Mouse (Mus musculus) MN1 (cell line): Measurements from ENCODE around the gene Rabggta.
A peak's percentile ranks its signal among the peaks of the same experiment; 100 is the strongest.

ENCODE experiments used
- DNase-seq: peaks from one replicate; pipeline ENCODE4 v3.0.0-alpha.2; 2016; ENCODE audit warnings: low spot score

Rabggta gene

GRCm38 (mm10) chr14:55721700-55722437 lies at the start of gene Rabggta:
Rabggta (minus strand) TSS chr14:55722263.
- peak; percentile 93 for DNase-seq

GRCm38 (mm10) chr14:55769087-55769703 lies 47.1 kb upstream of the Rabggta start:
- DNase-seq, result no peak

GRCm38 (mm10) chr14:55768555-55768954 lies 46.5 kb upstream of the Rabggta start:
- DNase-seq, result no peak

GRCm38 (mm10) chr14:55767519-55768414 lies 45.7 kb upstream of the Rabggta start:
- peak; percentile 82 for DNase-seq

GRCm38 (mm10) chr14:55765696-55766095 lies 43.6 kb upstream of the Rabggta start, which contains the start of gene Ltb4r1:
Ltb4r1 (plus strand) TSS chr14:55765962.
- DNase-seq, result no peak

DNA sequence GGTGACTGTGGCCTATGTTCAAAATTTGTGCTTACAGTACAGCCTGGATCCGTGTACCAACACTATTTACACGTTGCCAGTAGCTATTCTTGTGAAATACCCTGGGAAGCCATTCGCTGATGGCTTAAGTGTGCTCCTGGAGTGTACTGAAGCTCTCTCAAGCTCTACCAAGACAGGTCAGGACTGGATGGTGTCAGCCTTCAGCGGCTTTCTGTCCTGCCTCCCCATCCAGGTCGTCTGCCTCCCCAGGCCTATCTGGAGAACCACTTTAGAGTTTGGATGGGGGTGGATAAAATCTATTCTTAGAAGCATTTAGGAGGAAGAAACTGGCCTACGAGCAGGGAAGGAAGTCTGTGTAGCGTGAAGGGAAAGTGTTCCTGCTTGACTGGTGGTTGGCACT lies 41.1 kb upstream of the Rabggta start:
- DNase-seq, result no peak

- DNase-seq, result no peak
Measured at GRCm38 (mm10) chr14:55762001-55762821, 40.1 kb upstream of the Rabggta start.

DNA sequence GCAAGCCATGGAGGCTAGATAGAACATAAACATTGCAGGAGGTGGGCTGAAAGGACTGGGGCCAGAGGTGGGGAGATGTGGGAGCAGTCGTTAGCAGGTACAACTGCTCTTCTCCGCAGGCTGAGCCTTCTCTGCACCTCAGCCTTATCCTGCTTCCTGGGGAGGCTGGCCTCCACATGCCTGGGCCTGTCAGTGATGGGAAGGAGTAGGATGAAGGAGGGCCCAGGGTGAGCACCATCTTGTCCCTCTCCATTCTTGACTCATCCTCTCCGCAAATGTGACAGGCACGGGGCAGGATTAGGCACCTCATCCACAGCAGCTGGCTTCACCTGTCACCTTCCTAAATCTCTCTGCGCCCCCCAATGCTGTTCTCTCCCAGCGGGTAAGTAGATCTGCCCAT lies 39.1 kb upstream of the Rabggta start, which contains the start of gene Ltb4r2:
TSS of gene Ltb4r2 (plus strand) at position 266 of the 400 bp plus-strand sequence.
- DNase-seq, result no peak

GRCm38 (mm10) chr14:55760156-55760555 lies 38.1 kb upstream of the Rabggta start:
- DNase-seq, result peak; percentile 79

- DNase-seq, result peak; percentile 74
Measured at GRCm38 (mm10) chr14:55758363-55758784, 36.3 kb upstream of the Rabggta start, which contains the start of gene Cideb. Cideb (minus strand) TSS chr14:55758458.

DNA sequence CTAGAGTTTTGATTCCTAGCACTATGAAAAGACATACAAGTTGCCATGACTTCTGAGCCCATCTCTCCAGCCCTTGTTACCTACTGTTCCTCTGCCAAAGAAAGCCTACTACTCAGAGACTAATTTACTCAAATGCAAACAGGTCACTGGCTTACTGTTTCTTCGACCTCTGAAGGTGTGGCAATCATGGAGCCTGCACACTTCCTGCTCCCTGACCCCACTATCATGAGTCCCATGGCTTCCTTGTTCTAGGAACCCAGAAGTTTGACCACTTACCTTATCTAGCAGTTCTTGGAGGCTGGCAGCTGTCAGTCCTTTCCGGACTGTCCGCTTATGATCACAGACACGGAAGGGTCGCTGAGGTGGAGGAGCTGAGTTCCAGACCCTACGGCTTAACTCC lies 35.5 kb upstream of the Rabggta start:
- no peak for DNase-seq

DNA sequence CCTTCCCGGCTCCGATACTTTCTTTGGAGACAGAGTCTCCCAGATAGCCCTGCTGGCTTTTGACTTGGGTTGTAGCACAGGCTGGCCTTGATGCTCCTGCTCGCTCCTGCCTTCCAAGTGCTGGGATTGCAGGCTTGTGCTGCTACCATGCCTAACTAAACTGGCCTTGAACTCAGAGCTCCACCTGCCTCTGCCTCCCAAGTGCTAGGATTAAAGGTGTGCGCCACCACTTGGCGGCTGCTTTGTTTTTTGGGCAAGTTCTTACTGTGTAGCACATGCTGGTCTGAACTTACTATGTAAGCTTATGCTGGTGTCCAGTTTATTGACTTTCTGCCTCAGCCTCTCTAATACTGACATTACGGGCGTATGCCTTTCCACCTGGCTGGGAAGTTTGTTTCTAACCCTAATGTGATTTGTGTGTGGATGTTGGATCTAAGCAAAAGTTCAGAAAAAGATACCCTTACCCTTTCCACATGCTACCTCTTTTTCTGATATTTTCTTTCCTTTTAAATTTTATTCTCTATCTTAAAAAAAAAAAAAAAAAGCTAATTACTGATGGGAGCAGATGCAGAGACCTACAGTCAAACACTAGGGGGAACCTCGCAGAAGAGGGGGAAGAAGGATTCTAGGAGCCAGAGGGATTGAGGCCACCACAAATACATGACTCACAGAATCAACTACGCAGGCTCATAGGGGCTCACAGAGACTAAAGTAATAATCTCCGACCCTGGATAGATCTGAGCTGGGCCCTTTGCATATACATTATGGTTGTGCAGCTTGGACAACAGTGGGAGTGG lies 25.2 kb upstream of the Rabggta start:
- no peak for DNase-seq

- DNase-seq, result no peak
Measured at GRCm38 (mm10) chr14:55745861-55746237, 23.8 kb upstream of the Rabggta start.

DNA sequence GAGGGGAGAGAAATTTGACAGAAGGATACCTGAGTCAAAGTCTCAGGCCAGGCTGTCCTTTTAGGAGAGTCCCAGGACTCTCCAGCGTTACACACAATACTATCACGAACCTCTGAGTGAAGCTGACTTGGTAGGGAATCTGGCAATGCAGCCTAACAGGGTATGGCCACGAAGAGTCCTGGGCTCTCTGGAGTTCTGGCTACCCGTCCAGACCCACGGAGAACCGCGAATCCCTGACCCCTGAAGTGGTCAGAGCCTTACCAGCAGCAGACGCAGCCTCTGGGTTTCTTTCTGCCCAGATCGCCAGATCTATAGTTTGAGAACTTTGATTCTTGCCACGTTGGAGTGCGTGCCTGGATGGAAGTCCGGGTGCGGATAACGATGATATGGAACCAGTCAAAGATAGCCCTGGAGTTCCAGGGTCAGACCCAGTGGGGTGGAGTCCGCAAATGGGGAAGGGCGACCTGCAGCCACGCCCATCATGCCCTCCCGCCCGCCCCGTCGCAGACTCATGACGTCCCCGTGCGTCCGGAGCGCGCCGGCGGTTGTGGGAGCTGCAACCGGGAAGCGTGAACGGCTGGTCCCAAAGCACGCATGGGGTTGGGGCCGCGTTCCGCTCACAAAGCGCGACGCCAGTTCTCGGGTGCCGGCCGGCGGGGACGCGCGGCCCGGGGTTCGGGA lies 23.3 kb upstream of the Rabggta start, which contains the start of the genes Dhrs1 and Nop9:
TSS of gene Dhrs1 (minus strand) at position 511 of the 681 bp plus-strand sequence.
TSS of gene Nop9 (plus strand) at position 514 of the 681 bp plus-strand sequence.
- peak; percentile 85 for DNase-seq

DNA sequence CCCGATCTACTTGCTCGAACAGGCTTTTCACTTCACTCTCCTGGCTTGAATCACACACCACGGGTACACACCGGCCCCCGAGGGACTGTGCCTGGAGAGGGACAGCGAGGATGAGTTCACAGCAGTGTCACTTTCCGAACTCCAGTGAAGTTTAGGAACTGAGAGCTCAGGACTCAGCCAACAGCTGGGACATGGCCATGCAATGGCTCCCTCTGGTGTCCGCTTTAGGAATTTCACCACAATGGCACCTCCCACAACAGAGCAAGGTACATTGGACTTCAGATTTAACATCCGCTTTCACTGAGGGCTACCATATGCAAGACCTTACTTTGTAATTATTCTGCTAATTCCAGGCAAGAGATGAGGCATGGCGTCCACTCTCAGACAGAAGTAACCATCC lies 21.6 kb upstream of the Rabggta start:
- peak; percentile 82 for DNase-seq

DNA sequence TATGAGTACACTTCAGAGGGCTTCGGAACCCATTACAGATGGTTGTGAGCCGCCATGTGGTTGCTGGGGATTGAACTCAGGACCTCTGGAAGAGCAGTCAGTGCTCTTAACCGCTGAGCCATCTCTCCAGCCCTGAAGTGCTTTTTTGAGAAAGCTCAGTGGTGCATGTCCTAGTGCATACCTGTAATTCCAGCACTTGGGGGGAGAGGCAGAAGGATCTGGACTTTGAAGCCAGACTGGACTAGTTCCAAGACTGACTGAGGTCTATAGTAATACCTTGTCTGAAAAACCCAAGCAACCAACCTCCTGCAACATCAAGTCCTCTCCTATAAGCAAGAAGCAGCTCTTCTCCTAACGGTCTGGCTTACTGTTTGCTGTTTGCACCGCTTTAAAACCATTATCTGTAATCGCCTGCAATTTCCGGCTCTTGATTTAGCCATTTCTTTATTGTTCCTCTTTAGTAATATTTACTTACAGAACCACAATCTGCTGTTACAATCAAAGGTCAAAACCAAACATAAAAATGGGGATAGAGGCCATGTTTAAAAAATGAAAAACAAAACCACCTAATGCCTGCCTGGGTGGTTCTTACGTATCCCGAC lies 15.1 kb upstream of the Rabggta start:
- no peak for DNase-seq

DNA sequence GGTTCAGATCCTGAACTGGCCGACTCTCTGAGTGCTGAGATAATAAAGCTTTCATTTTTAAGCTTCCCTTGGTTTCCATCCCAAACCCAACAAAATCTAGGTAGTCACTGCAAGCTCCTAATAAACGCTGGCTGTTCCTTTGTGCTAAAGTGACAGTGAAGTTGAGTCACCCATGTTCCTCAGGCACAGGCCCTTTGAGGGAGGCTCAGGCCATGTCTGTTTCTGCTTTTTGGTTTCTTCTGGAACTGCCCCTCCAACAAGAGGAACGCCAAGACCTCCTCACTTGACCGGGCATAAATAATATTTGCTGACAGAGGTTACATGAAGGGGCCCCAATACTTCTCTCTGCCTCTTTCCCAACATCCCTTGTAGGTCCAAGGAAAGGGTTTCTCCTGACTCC lies 13.7 kb upstream of the Rabggta start:
- no peak for DNase-seq

GRCm38 (mm10) chr14:55735334-55735733 lies 13.3 kb upstream of the Rabggta start:
- no peak for DNase-seq

GRCm38 (mm10) chr14:55734869-55735268 lies 12.8 kb upstream of the Rabggta start:
- no peak for DNase-seq
